Mouse (Mus musculus) adrenal gland, adult 18-20 months (tissue): Measurements from ENCODE around the gene Gm6993. TPM values are rescaled to one million over a fixed set of nuclear protein-coding genes. Genes with fewer than 3 reads are reported as not detected.

ENCODE experiments used
- DNase-seq, 2 experiments: peaks; one replicate each; pipeline ENCODE4 v3.0.0; 2021 to 2022; ENCODE audit warnings: low spot score in 2 of 2
- total RNA-seq, 2 experiments: library from RNA; stranded (reverse); gene quantifications; 1 replicate in 1 of 2; 2 replicates in 1 of 2; pipeline ENCODE4 v1.2.3; 2021

Gm6993 gene
- total RNA-seq, 2 experiments from 2014 or later: not detected

GRCm38 (mm10) chr12:31239031-31239583, 1.5 kb upstream of the Gm6993 start:
- DNase-seq: no peak

DNA sequence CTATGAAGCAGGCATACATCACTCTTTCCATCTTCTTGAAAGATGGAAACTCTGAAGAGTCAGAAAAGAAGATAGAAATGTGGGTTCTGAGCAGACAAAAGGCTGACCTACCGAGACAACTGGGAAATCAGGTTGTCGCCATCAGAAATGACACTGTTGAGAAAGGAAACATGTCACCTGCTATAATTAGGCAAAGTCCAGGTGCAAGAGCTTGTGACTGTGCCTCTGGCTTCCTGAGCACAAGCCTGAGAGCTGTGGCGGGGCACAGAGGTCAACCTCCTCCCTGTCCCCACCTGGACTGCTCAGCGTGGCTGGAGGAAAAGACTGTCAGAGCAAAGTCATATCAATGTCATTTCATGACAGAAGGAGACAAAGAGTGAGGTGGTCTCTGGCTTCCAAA, 772 bp upstream of the Gm6993 start:
- DNase-seq: no peak

GRCm38 (mm10) chr12:31241595-31242342, 1.2 kb downstream of the Gm6993 start:
- DNase-seq: no peak

DNA sequence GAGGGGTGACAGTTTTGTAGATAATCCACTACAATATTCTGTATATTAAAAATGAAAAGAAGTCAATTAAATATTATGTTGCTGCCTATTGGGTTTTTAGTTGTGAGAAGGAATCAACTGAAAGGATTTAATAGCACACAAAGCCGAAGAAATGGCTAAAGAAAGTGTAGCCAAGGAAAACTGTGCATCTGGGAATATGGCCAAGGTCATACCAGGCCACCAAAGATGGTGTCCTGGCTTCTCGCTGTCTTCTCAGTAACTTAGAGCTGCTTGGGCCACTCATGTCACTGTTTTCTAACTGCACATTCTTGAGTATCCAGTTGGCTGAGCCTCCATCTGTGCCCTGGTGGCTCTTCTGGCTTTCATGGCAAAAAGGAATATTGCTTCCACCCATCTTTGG, 3.4 kb downstream of the Gm6993 start:
- no peak for DNase-seq

DNA sequence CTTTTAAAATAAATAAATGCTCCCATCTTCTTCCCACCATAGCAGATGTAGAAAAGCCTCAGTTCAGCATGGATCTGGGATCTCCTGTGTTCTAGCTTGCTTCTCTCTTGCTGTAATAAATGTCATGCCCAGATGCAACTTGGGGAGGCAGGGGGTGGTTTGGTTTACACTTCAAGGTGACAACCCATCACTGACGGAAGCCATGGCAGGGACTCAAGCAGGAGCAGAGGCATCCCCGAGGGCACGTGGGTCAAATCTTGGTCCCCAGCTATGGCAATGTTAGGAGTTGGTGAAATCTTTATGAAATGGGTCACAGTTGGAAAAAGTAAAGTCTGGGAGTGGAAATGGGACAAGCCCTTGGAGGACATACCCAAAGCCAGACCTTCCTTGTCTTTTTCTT, 4.1 kb downstream of the Gm6993 start:
- DNase-seq: no peak

DNA sequence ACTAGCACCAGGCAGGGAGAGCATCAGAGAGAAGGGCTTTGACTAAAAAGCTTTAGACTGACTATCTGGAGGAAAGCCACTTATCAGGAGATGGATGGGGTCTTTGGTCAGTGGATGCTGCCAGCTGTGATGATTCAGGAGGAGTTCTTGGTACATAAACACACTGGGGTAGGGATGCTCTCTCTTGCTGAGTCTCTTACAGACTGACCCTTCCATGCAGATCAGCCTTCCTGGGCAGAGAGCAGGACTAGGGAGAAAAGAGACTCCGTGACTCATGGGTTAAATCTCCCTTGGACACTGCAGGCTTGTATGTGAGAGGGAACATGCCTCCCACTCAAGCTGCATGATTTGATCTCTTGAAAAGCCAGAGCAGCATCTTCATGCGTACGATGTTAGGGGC, 5.6 kb downstream of the Gm6993 start:
- DNase-seq: no peak

DNA sequence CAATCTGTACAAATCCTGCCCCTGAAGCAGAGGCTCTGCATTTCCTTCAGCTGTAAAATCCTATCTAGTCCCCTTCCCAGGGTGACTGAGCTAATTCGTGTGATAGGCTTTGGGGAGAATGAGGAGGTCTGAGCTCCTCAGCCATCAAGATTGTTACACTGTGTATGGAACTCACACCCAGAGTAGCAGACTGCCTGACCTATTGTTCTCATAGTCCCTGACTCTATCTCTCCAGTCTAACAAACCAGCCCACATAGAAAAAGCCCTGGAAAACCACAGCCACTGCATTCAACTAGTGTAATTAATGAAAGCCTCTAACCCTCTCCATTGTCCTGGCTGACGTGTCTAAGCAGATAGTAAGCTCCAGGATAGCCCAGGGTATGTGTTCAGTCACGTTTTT, 6.0 kb downstream of the Gm6993 start:
- no peak for DNase-seq

GRCm38 (mm10) chr12:31248165-31248564, 7.6 kb downstream of the Gm6993 start:
- no peak for DNase-seq

DNA sequence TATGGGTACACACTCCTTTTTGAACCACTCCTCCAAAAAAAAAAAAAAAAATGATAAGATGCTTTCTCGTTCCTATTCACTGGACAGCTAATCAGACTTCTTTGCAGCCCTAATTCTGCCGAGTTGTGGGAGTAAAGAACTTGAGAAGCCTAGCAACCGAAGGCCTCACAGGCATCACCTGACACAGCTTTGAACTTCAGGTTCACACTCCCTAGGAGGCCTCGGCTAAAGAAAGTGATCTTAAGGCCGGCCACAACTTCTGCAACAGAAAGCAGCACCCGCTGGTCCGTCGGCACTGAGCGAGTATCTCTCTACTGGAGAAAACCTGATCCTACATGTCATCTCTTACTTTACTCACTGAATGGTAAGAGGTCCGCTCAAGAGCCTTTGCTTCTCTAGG, 8.1 kb downstream of the Gm6993 start:
- no peak for DNase-seq

- no peak for DNase-seq
Measured at GRCm38 (mm10) chr12:31252259-31252658, 11.7 kb downstream of the Gm6993 start.

DNA sequence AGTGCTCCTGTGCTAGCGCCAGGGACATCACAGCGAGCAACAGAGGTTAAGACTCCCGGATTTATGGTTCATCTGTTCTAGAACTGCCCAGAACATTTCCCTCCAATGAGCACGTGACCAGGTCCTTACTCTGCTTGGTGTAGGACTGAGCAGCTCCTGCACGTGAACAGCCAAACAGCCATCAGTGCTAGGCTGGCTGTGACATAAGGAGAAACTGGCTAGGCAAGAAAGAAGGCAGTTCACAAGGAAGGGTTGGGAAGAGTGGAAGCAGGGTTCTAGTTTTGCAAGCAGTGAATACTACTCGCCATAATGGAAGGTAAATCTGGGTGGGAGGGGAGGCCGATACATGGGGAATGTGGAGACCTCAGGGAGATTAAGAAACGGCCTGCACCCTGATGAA, 14.4 kb downstream of the Gm6993 start:
- no peak for DNase-seq

DNA sequence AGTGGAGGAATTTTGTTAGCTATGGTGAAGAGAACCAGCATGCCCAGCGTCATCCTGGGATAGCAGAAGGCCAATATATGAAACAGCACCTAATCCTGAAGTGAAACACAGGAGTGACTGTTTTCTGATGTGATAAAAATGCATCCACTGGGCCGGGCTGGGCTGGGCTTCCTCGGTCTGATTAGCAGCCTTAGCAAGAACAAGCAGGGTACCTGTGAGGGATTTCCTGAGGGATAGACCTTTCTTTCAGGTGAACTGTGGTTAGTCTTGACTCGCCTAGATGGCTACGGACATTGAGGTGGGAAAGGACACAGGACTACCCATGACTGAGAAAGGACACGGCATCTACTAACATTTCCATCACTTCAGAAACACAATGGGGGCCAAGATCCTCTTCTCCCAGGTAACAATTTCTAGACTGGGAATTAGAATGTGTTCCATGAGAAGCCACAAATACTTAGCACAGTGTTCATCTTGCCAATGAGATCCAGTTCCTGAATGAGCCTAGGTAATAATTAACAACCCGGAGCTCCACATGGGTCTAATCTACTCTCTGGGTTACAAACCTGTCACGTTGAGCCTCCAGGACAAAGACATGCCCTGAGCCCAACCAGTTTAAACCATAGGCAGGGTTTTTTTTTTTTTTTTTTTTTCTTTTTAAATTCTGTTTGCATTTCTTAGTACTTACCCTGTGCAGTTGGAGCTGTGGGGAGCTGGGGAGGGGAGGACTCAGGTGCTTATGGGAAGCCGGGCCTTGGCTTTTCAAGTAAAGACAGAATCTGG, 15.7 kb downstream of the Gm6993 start:
- DNase-seq: no peak

DNA sequence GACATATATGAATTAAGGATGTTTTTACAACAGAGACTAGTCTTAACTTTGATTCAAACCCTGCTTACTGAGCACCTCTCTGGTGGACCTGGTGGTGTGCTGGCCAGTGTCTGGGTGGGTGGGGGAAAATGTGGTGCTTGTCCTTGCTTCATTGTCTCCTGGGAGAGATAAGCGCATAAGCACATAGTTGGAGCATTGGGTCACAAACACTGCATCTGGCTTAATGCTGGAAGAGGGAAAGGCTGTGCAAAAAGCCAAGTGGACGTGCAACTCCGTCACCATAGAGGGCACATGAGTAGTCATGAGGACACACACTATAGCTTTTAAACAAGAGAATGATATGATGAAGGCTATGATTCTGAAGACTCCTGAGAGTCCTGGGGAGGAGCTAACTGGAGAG, 21.3 kb downstream of the Gm6993 start:
- DNase-seq: no peak

- DNase-seq: no peak
Measured at GRCm38 (mm10) chr12:31263921-31264320, 23.4 kb downstream of the Gm6993 start.

DNA sequence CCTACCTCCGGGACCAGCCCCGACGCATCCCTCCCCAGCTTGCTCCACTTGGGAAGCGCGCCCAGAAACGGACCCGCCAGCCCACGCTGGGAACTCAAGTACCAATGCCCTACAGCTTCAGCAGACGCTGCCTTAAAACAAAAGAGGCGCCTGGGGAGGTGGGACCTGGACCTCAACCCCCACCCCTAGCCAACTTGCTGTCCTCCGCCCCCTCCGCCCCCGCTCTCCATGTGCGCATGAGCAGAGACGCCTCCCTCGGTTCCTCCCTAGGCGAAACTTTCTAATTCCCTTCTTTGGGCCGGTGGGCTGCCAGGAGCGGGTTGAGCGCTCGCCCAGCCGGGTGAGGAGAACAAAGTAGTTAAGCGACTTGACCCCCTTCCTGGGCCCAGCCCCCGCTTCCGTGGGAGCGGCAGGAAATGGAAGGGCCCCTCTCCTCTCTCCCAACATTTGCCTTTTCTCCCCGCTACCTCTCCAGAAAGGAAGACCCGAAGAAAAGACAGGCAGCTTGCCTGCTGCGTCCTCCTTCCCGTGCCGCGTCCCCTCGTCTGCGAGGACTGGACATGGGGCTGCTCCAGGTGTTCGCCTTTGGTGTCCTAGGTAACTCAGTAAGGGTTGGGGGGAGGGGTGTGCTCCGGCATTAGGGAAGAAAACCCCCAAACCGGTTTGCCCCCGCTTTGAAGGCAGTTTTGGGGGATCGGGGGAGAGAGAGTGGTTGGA, 24.6 kb downstream of the Gm6993 start, which contains the start of gene Lamb1:
Gene Lamb1, plus strand, starts transcription at position 230 of the 717 bp plus-strand sequence.
- DNase-seq: peak; percentile 76 to 79

DNA sequence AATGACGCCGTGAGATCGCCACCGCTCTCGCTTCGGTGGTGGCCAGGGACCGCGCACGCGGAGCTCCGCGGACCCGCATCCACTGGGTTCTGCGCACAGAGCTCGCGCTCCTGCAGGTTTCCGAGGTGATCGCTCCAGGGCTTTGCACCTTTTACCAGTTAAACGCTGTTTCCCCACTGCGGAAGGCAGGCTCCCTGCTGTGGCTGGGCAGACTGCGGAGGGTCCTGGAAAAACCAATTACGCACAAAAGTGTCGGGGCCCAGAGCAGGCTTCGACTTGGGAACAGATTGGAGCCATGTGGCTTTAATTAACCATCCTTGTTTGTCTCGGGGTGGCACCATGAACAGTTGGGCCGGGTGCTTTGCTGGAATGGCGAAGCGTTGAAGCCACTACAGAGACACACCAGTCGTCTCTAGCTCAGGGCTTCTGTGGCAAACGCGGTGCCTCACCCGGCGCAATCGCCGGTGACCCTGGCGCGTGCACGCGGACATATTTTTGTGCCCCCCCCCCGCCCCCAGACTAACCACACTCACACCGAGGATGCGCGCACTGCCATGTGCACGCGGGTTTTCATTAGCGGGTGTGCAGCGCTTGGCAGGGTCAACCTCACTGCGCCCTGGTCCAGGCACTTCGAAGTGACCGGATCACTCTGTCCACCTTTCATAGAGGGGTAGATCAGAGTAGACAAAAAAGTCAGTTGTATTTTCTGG, 25.3 kb downstream of the Gm6993 start:
- DNase-seq: peak in 1 of 2 experiments; percentile 35

DNA sequence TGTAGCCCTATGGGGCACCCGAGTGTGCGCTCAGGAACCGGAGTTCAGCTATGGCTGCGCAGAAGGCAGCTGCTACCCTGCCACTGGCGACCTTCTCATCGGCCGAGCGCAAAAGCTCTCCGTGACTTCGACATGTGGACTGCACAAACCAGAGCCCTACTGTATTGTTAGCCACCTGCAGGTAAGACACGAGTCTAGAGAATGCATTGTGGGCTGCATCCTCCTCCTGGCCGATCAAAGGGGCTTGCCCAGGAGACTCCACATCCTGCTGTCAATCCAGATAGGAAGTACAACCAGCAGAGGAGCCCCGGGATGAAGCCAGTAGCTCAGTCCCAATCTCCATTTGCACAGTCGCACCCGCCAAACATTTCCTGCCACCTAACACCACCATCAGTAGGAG, 26.1 kb downstream of the Gm6993 start:
- no peak for DNase-seq

- no peak for DNase-seq
Measured at GRCm38 (mm10) chr12:31267363-31267762, 26.8 kb downstream of the Gm6993 start.

DNA sequence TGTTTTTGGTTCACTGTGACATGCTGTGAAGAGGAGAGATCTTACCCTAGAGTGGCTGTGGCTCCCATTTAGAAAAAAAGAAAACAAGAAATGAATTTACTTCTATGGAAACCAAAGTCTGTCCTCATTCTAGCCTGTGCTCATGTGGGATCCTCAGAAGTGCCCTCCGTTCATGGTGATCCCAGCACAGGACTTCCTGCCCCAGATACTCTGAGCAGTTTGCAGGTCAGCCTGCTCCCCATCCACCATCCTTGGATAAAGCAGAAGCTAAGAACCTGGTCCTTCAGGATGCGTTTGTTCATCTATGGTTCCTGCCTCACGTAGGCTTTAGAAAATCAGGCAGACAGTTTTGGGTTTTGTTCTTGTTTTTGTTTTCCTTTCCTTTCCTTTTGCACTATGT, 27.7 kb downstream of the Gm6993 start:
- no peak for DNase-seq

DNA sequence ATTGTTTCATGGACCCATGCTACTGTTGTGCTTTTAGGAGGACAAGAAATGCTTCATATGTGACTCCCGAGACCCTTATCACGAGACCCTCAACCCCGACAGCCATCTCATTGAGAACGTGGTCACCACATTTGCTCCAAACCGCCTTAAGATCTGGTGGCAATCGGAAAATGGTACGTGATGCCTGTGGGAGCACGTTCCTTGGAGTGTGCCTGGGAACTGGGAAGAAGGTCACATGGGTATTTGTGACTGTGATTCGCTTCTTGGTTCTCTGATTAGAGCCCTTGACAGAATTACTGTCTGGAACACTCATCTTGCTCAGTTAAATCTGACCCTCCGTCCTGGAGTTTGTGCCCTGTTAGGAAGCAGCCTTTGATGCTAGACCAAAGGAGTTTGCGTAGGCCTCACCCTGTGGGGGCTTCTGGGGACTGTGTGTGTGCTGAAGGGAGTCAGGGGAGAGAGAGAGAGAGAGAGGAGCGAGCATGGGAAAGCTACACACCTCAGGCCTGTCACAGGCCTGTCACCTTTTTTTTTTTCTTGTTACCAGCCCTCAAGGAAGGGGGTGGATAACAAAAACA, 28.5 kb downstream of the Gm6993 start:
- DNase-seq: no peak

GRCm38 (mm10) chr12:31270361-31270760, 29.8 kb downstream of the Gm6993 start:
- no peak for DNase-seq
